Mouse (Mus musculus): ENCODE measurements around the gene Csnk1g2.

DNA sequence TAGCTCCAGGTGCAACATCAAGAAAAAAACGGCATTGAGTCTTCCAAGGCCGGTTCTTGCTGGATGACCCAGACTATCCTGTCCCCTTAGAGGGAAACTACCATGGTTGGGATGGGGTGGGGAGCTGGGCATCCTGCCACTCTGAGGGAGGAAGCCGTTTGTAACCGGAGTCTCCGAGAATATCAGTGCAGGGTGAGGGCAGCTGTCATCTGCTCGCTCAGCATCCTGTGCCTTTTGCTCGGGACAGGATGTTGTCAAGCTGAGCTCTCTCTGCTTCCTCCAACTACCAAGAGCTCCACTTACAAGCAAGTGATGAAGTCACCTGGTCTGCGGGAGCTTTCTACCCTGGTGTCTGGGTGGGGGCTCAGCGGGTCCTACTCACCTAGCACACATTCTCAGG is 4.5 kb upstream of the Csnk1g2 start:
- no peak for TF ChIP-seq CTCF (IDR thresholded peaks at IDR 0.05; ENCODE audit: control insufficient read depth, insufficient read depth, insufficient read length)
- no peak for TF ChIP-seq USF1 (IDR thresholded peaks at IDR 0.05; ENCODE audit: low read depth)
- TF ChIP-seq MAX (IDR thresholded peaks at IDR 0.05): no peak
- no peak for TF ChIP-seq CEBPB (IDR thresholded peaks at IDR 0.05; ENCODE audit: low read depth)
- TF ChIP-seq MYOD1 (IDR thresholded peaks at IDR 0.05; ENCODE audit: control insufficient read depth, insufficient read length, low read depth): no peak
- TF ChIP-seq MYOG (IDR thresholded peaks at IDR 0.05; ENCODE audit: control insufficient read depth, extremely low read depth, insufficient read length): no peak
- no peak for TF ChIP-seq FOSL1 (IDR thresholded peaks at IDR 0.05; ENCODE audit: insufficient read depth, low read length, poor library complexity, severe bottlenecking)
